Mouse (Mus musculus): Measurements from ENCODE around the gene Jup. TPM values are rescaled to one million over a fixed set of nuclear protein-coding genes. Genes with fewer than 3 reads are reported as not detected.
"Not testable (repeated sequence)": the region's sequence is repeated elsewhere in the genome, so short reads cannot be mapped to it uniquely, and the experiment has no call there.

The Jup gene
- polyA plus RNA-seq, 1 experiment = 61.1 TPM

DNA sequence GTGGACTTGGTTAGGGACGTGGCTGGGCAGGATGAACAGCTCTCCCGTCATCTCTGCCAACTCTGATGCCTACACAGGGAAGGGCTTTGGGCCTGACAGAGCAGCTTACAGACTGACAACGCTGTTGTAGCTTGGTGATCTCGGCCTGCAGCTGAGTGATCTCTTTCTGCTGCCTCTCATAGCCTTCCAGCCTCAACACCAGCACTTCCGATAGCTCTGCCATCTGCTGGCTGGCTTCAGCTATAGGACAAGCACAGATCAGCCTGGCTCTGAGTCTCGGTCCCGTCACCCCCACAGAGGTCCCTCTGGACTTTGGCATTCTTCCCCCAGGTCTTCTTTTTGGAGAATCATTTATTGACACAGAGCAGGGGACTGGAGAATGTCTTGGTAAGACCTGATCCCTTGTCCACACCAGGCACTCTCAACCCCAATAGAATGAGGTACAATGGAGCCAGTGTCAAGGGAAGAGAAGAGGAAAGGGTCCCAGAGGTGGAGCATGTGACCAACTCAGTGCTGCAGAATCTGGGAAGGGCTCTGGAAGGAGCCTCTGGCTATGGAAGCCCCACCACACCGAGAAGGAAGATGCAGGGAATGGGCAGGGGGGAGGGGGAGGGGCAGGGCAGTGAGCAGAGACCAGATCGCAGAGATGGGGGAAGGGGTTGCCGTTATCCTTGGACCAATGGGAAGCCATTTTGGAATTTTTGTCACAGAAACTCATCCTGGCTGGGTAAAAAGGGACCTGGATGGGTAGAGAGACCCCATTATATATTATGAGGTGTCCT lies 45.3 kb downstream of the Jup start:
- H3K4me3 ChIP-seq (ENCODE audit: insufficient read depth, low read length) = no peak overlapping the region
- H3K27ac ChIP-seq (ENCODE audit: insufficient read depth, low read length) = no peak overlapping the region
- H3K4me1 ChIP-seq (ENCODE audit: control insufficient read depth, insufficient read depth, low read length) = no peaks in the 10 kb centered on the region
- TF ChIP-seq POLR2A (IDR thresholded peaks at IDR 0.05; ENCODE audit: low read depth, low read length) (no peak), CTCF (IDR thresholded peaks at IDR 0.05; ENCODE audit: borderline replicate concordance, insufficient read depth, low read length) (peak; percentile 81; the same call in 1 of the 2 replicates)

DNA sequence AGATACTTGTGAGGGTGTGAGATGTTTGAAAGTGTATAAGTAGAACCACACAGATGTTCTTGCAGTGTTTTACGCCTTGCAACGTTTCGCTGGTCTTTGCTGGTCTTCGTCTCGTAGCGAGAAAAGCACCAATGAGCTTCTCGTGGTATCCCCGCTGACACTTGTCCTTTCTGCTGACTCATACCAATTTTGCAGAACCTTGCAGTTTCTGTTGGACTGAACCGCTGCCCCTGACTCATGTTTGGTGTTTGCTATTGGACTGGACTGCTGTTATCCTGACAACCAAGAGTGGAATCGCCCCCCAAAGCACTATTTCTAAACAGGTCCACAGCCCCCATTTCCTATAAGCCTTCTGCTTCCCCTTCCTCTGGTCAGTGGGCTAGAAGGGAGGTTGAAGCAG lies 53.3 kb downstream of the Jup start:
- H3K4me3 ChIP-seq (ENCODE audit: insufficient read depth, low read length) = no peak overlapping the region
- no peak overlapping the region for H3K27ac ChIP-seq (ENCODE audit: insufficient read depth, low read length)
- H3K4me1 ChIP-seq (ENCODE audit: control insufficient read depth, insufficient read depth, low read length) = no peaks in the 10 kb centered on the region
- TF ChIP-seq CTCF (IDR thresholded peaks at IDR 0.05; ENCODE audit: borderline replicate concordance, insufficient read depth, low read length) (no peak), POLR2A (IDR thresholded peaks at IDR 0.05; ENCODE audit: low read depth, low read length) (no peak)

DNA sequence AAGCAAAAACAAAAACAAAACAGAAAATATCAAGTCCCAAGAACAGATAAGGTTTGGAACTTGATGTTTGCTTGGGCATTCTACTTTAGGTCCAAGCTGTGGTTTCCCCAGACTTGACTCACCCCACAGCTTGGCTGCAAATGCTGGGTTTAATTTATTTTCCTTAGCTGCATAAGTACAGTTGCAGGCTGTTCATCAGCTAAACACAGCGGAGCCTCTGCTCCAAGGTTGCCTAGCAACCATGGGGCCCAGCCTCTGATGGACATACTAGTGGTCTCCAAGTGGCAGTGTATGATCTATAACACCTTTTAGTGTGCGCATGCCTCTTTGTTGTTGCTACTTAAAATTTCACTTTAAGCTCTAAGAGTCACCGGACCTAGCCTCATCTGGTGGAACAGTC lies 61.8 kb downstream of the Jup start:
- no peak overlapping the region for H3K27ac ChIP-seq (ENCODE audit: insufficient read depth, low read length)
- TF ChIP-seq CTCF (IDR thresholded peaks at IDR 0.05; ENCODE audit: borderline replicate concordance, insufficient read depth, low read length) = no peak
- no peak for TF ChIP-seq POLR2A (IDR thresholded peaks at IDR 0.05; ENCODE audit: low read depth, low read length)
- H3K4me3 ChIP-seq (ENCODE audit: insufficient read depth, low read length) = no peak overlapping the region
- peaks cover 2% of the 10 kb centered on the region; the same call in 1 of the 2 replicates for H3K4me1 ChIP-seq (ENCODE audit: control insufficient read depth, insufficient read depth, low read length)

DNA sequence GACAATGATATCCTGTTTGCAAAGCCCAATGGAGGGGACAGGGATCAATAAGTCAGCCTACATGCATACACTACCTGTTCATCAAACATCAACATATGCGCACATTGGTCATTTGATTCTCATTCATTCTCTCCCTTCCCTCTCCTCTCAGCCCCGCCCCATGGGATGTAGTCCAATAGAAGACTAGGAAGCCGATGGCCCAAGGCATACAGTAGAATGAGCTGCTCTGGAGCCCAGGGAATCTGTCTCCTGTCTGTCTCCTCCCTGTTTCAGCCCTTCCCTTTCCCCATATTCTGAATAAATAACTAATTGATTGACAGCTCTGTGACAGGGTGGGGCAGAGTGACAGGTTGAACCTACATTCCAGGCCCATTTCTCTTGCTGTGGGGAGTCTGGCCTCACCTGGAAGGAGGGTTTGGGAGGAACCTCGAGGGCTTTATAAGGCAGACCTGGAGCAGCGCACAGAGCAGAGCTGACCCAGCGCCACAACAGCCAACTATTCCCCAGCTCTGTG lies 63.6 kb downstream of the Jup start, which contains the start of gene Gast:
Gene Gast, plus strand, starts transcription at position 464 of the 514 bp plus-strand sequence.
- H3K4me1 ChIP-seq (ENCODE audit: control insufficient read depth, insufficient read depth, low read length) = peaks cover 2% of the 10 kb centered on the region; the same call in 1 of the 2 replicates

DNA sequence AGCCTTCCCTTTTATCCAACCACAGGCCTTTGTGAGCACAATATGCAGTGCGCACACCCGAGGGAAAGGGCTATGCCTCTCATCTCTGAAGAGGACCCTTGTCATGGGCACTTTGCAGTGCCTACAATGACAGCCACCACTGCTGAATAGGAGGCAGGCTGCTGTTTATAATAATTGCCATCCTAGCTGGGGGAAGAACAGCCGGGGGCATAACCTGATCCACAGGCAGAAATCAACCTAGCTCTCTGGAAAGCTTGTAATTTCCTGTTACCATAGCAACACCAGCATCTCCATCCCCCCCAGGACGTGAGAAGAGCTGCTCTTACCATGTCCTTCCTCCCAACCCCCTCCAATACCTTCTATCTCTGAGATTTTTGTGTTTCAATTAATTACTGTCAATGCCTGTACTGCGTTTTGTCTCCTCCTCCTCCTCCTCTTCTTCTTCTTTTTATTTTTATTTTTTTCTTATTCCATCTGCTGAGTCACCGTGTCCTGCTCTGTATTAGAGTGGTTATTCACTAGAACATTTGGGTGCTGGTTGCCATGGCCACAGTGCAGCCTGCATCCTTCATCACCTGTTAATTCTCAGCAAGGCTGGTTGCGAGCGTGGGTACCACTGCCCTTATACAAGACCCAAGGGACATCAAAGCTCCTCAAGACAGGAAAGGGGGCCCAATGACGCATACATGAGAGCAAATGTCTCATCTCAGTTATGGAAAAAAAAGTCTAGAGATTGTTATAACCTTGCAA lies 64.6 kb downstream of the Jup start:
- H3K4me1 ChIP-seq (ENCODE audit: control insufficient read depth, insufficient read depth, low read length) = peaks cover 2% of the 10 kb centered on the region; the same call in 1 of the 2 replicates
- no peak for TF ChIP-seq CTCF (IDR thresholded peaks at IDR 0.05; ENCODE audit: borderline replicate concordance, insufficient read depth, low read length)
- TF ChIP-seq POLR2A (IDR thresholded peaks at IDR 0.05; ENCODE audit: low read depth, low read length) = no peak
- no peak overlapping the region for H3K27ac ChIP-seq (ENCODE audit: insufficient read depth, low read length)
- no peak overlapping the region for H3K4me3 ChIP-seq (ENCODE audit: insufficient read depth, low read length)

More for the DNA sequence above, 63.6 kb downstream of the Jup start, which contains the start of gene Gast:
- TF ChIP-seq POLR2A (IDR thresholded peaks at IDR 0.05; ENCODE audit: low read depth, low read length) (no peak), CTCF (IDR thresholded peaks at IDR 0.05; ENCODE audit: borderline replicate concordance, insufficient read depth, low read length) (no peak)
- Histone ChIP-seq H3K4me3 (ENCODE audit: insufficient read depth, low read length) (no peak within 1 kb of the TSS), H3K27ac (ENCODE audit: insufficient read depth, low read length) (no peak within 1 kb of the TSS)

DNA sequence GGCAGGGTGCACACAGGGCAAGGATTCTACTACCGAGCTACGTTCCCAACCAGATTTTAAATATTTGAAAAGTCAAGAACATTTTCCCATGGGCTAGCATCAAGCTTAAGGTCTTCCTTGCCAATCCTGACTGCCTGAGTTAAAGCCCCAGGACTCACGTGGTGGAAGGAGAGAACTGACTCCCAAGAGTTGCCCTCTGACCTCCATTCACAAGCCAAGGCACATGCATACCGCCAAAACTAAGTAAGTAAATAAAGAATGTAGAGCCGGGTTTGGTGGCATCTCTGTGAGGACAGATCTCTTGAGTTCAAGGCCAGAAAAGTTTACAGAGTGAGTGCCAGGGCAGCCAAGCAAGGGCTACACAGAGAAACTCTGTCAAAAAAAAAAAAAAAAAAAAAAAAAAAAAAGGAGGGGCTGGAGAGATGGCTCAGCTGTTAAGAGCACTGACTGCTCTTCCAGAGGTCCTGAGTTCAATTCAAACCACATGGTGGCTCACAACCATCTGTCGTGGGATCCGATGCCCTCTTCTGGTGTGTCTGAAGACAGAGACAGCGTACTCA lies 66.7 kb downstream of the Jup start:
- not testable (repeated sequence) for H3K4me1 ChIP-seq (ENCODE audit: control insufficient read depth, insufficient read depth, low read length); H3K4me3 ChIP-seq (ENCODE audit: insufficient read depth, low read length); H3K27ac ChIP-seq (ENCODE audit: insufficient read depth, low read length)

DNA sequence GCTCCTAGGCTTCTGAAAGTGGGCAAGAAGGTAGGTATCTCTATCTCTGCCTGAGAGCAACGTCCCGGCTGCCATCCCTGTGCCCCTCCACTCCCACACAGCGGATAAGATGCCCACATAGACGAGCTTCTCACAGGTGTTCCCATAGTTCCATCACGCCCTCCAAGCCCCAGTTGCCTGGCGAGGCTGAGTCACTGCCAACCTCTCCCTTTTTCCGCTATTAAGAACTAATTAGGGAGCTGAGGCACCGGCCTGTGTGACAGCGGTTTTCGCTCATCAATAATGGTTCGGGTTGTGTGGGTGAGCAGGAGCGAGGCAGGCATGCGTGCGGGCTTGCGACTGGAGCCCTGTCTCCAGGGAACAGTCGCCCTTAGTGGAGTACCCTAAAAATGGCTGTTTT lies 67.3 kb downstream of the Jup start:
- no peak overlapping the region for H3K27ac ChIP-seq (ENCODE audit: insufficient read depth, low read length)
- TF ChIP-seq POLR2A (IDR thresholded peaks at IDR 0.05; ENCODE audit: low read depth, low read length) = no peak
- no peak for TF ChIP-seq CTCF (IDR thresholded peaks at IDR 0.05; ENCODE audit: borderline replicate concordance, insufficient read depth, low read length)
- H3K4me1 ChIP-seq (ENCODE audit: control insufficient read depth, insufficient read depth, low read length) = no peaks in the 10 kb centered on the region
- no peak overlapping the region for H3K4me3 ChIP-seq (ENCODE audit: insufficient read depth, low read length)

DNA sequence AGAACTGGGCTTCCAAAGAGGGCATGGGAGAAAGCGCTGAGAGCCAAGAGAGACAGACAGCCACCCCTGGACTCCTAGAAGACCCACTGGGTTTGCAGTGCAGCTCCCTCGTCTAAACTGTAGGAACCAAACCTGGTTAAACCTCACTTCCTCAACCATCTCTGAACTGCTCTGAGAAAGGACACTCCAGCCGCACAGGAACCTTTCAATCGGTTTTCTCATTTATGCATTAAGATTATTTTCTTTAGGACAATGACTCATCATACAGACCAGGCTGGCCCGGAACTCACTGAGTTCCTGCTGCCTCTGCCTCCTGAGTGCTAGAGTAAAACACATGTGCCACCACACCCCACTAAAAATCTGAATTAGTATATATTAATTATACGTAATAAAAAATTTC lies 69.8 kb downstream of the Jup start:
- H3K27ac ChIP-seq (ENCODE audit: insufficient read depth, low read length) = no peak overlapping the region
- no peak for TF ChIP-seq POLR2A (IDR thresholded peaks at IDR 0.05; ENCODE audit: low read depth, low read length)
- no peak for TF ChIP-seq CTCF (IDR thresholded peaks at IDR 0.05; ENCODE audit: borderline replicate concordance, insufficient read depth, low read length)
- H3K4me1 ChIP-seq (ENCODE audit: control insufficient read depth, insufficient read depth, low read length) = no peaks in the 10 kb centered on the region
- H3K4me3 ChIP-seq (ENCODE audit: insufficient read depth, low read length) = no peak overlapping the region

DNA sequence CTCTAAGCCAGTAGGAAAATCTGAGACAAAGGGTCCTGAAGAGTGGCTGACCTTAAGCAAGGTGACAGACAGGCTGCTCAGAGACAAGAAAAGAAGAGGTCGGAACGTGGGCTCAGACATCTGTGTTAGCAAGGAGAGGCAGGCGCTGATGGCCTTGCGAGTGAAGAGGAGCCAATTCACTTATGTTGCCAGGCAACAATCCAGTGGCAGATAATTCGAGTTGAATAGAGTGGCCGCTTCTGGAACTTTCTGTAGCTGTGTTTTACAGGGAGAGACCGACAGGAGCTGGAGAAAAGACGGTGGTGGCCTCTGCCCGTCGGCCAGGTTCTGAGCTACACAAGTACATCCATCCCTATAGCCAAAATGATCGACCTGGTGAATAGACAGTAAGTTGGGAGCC lies 70.2 kb downstream of the Jup start:
- Histone ChIP-seq H3K4me3 (ENCODE audit: insufficient read depth, low read length) (no peak overlapping the region), H3K27ac (ENCODE audit: insufficient read depth, low read length) (no peak overlapping the region), H3K4me1 (ENCODE audit: control insufficient read depth, insufficient read depth, low read length) (no peaks in the 10 kb centered on the region)
- no peak for TF ChIP-seq CTCF (IDR thresholded peaks at IDR 0.05; ENCODE audit: borderline replicate concordance, insufficient read depth, low read length)
- no peak for TF ChIP-seq POLR2A (IDR thresholded peaks at IDR 0.05; ENCODE audit: low read depth, low read length)
